Mouse (Mus musculus) spleen, postnatal 4 days (tissue): ENCODE measurements around the gene Pde8b.

Source experiments
- DNase-seq, 2 experiments: peaks; one replicate each; pipeline ENCODE4 v3.0.0; 2022; ENCODE audit warnings: low spot score in 2 of 2

Gene Pde8b

GRCm38 (mm10) chr13:95140460-95141079 lies 109.6 kb downstream of the Pde8b start:
- DNase-seq = no peak

GRCm38 (mm10) chr13:95135326-95136150 lies 114.6 kb downstream of the Pde8b start:
- peak in 1 of 2 experiments; percentile 20 for DNase-seq

GRCm38 (mm10) chr13:95131848-95132247 lies 118.3 kb downstream of the Pde8b start:
- DNase-seq = no peak

GRCm38 (mm10) chr13:95131041-95131440 lies 119.1 kb downstream of the Pde8b start:
- no peak for DNase-seq

GRCm38 (mm10) chr13:95127288-95127687 lies 122.8 kb downstream of the Pde8b start:
- DNase-seq = no peak

- no peak for DNase-seq
These were observed 123.3 kb downstream of the Pde8b start for GRCm38 (mm10) chr13:95126801-95127200.

GRCm38 (mm10) chr13:95125546-95126215 lies 124.5 kb downstream of the Pde8b start:
- DNase-seq = no peak

GRCm38 (mm10) chr13:95120570-95120969 lies 129.6 kb downstream of the Pde8b start:
- no peak for DNase-seq

GRCm38 (mm10) chr13:95113763-95114162 lies 136.4 kb downstream of the Pde8b start:
- no peak for DNase-seq

- DNase-seq = no peak
These were observed 140.6 kb downstream of the Pde8b start for GRCm38 (mm10) chr13:95109555-95109954.

GRCm38 (mm10) chr13:95108035-95108434 lies 142.1 kb downstream of the Pde8b start:
- no peak for DNase-seq

GRCm38 (mm10) chr13:95104865-95105264 lies 145.3 kb downstream of the Pde8b start:
- no peak for DNase-seq

- no peak for DNase-seq
These were observed 147.0 kb downstream of the Pde8b start for GRCm38 (mm10) chr13:95102985-95103590.

- no peak for DNase-seq
These were observed 148.8 kb downstream of the Pde8b start for GRCm38 (mm10) chr13:95101315-95101714.

- no peak for DNase-seq
These were observed 151.0 kb downstream of the Pde8b start for GRCm38 (mm10) chr13:95098931-95099720.

- DNase-seq = no peak
These were observed 153.5 kb downstream of the Pde8b start for GRCm38 (mm10) chr13:95096646-95097045.

- no peak for DNase-seq
These were observed 154.3 kb downstream of the Pde8b start for GRCm38 (mm10) chr13:95095860-95096259.

- DNase-seq = no peak
These were observed 158.3 kb downstream of the Pde8b start for GRCm38 (mm10) chr13:95091546-95092445.

GRCm38 (mm10) chr13:95087358-95087787 lies 162.8 kb downstream of the Pde8b start:
- no peak for DNase-seq

- no peak for DNase-seq
These were observed 164.1 kb downstream of the Pde8b start for GRCm38 (mm10) chr13:95086033-95086432.
